In the genomic region with DNA sequence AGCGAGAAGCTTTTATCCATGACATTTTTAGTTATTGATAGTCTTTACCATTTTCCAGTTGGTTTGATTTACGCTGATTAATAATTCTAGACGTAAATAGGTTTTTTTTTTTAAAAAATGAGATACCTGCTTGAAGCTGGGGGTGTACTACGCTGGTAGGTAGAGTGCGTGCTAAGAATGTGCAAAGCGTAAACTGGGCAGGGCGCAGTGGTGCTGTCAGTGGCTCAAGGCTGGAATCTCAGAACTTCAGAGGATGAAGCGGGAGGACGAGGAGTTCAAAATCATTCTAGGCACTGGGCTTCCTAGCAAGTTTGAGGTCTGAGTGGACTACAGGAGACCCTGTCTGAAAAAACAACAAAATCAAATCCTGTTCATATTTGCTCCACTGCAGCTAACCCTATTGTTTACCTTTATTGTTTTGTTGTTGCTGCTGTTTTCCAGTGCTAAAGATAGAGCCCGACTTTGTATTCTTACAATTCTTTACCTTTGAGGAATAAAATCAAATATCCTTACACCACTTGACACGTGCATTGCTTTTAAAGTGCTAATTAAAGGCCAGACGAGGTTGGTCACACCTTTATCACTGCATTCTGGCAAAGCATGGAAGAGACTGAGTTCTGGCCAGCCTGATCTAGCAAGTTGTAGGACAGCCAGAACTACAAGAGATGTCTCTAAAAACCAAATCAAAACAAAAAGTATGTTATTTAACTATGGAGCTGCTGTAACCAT, we compare ENCODE assay signal across 8 mouse cellular contexts. TPM values are rescaled to one million over a fixed set of nuclear protein-coding genes. Genes with fewer than 3 reads are reported as not detected.
DNase-seq lines count a peak whose midpoint lies in the region; ATAC-seq and TF ChIP-seq lines count a peak whose summit lies in the region.

No protein-coding gene starts in this region.

- peak overlapping the region; percentile 93 for H3K4me3 ChIP-seq in ES-Bruce4 (ENCODE audit: low read depth, low read length)
- H3K4me3 ChIP-seq in embryonic facial prominence, embryonic 14.5 days (ENCODE audit: low read depth, low read length): peak overlapping the region; percentile 65
- peak overlapping the region; percentile 69 for H3K4me3 ChIP-seq in intestine, postnatal 0 days (ENCODE audit: low read depth, low read length)
- H3K4me3 ChIP-seq in liver, postnatal 0 days (ENCODE audit: low read depth, low read length): peak overlapping the region; percentile 87
- peak overlapping the region; percentile 55 for H3K4me3 ChIP-seq in stomach, embryonic 14.5 days (ENCODE audit: low read depth, low read length)

- peak overlapping the region; percentile 93 for H3K9ac ChIP-seq in ES-Bruce4 (ENCODE audit: low read depth, poor library complexity, severe bottlenecking)
- peak overlapping the region; percentile 50 for H3K9ac ChIP-seq in embryonic facial prominence, embryonic 14.5 days (ENCODE audit: low read depth, low read length)
- peak overlapping the region; percentile 84; the same call in 1 of the 2 replicates for H3K9ac ChIP-seq in intestine, postnatal 0 days (ENCODE audit: low read depth, low read length)
- H3K9ac ChIP-seq in liver, postnatal 0 days (replicated peaks): 0 out of 2 replicates have a peak overlapping the region, but pooled peaks have one; percentile 1
- H3K9ac ChIP-seq in stomach, embryonic 14.5 days (replicated peaks; ENCODE audit: low read depth, low read length): peak overlapping the region; percentile 4; the same call in 1 of the 2 replicates

- no peak overlapping the region for H3K27ac ChIP-seq in ES-Bruce4 (ENCODE audit: insufficient read depth, low read length)
- H3K27ac ChIP-seq in embryonic facial prominence, embryonic 14.5 days (replicated peaks; ENCODE audit: low read depth, low read length): peak overlapping the region; percentile 41
- H3K27ac ChIP-seq in intestine, postnatal 0 days (ENCODE audit: low read depth, low read length): no peak overlapping the region
- no peak overlapping the region for H3K27ac ChIP-seq in liver, postnatal 0 days (ENCODE audit: low read depth)
- no peak overlapping the region for H3K27ac ChIP-seq in stomach, embryonic 14.5 days (ENCODE audit: low read length)

- no peak for TF ChIP-seq CTCF in ES-Bruce4 (IDR thresholded peaks at IDR 0.05; ENCODE audit: low read depth, low read length)
- TF ChIP-seq CTCF in intestine, postnatal 0 days (IDR thresholded peaks at IDR 0.05; ENCODE audit: low read depth): no peak
- TF ChIP-seq CTCF in liver, postnatal 0 days (IDR thresholded peaks at IDR 0.05; ENCODE audit: low read depth): no peak

- no peaks in the 10 kb centered on the region for H3K4me1 ChIP-seq in ES-Bruce4 (ENCODE audit: control insufficient read depth, insufficient read depth, low read length)
- H3K4me1 ChIP-seq in embryonic facial prominence, embryonic 14.5 days (ENCODE audit: control insufficient read depth, insufficient read depth, low read length): peaks cover 18% of the 10 kb centered on the region
- H3K4me1 ChIP-seq in intestine, postnatal 0 days (replicated peaks; ENCODE audit: control insufficient read depth, insufficient read depth, low read length): 0 out of 2 replicates have a peak, but pooled peaks cover 7% of the 10 kb centered on the region
- H3K4me1 ChIP-seq in liver, postnatal 0 days (ENCODE audit: insufficient read depth): peaks cover 15% of the 10 kb centered on the region
- H3K4me1 ChIP-seq in stomach, embryonic 14.5 days (ENCODE audit: control insufficient read depth, insufficient read depth, low read length): peaks cover 11% of the 10 kb centered on the region; the same call in 1 of the 2 replicates

- H3K36me3 ChIP-seq in ES-Bruce4 (ENCODE audit: control insufficient read depth, insufficient read depth, low read length, poor library complexity, severe bottlenecking): peaks cover 37% of the 10 kb centered on the region
- peaks cover 37% of the 10 kb centered on the region for H3K36me3 ChIP-seq in embryonic facial prominence, embryonic 14.5 days (ENCODE audit: control insufficient read depth, insufficient read depth, low read length)
- H3K36me3 ChIP-seq in intestine, postnatal 0 days (ENCODE audit: control insufficient read depth, insufficient read depth): peaks cover 18% of the 10 kb centered on the region
- peaks cover 24% of the 10 kb centered on the region for H3K36me3 ChIP-seq in liver, postnatal 0 days (replicated peaks; ENCODE audit: insufficient read depth, low read length)
- peaks cover 30% of the 10 kb centered on the region for H3K36me3 ChIP-seq in stomach, embryonic 14.5 days (ENCODE audit: control insufficient read depth, insufficient read depth, low read length)

- DNase-seq in cerebellum, adult 18-20 months: peak; percentile 30 to 46
- DNase-seq in cerebellum, adult 9-10 months: no peak
- no peak for DNase-seq in embryonic facial prominence, embryonic 14.5 days (ENCODE audit: low spot score)
- DNase-seq in liver, postnatal 0 days: no peak
- no peak for DNase-seq in Muller cell, postnatal 12 days (ENCODE audit: inconsistent ontology term)

- TF ChIP-seq POLR2A in ES-Bruce4 (IDR thresholded peaks at IDR 0.05; ENCODE audit: insufficient read depth, low read length): no peak

- WGBS in embryonic facial prominence, embryonic 14.5 days: 13% methylated on average over 12 of the region's 12 CpGs
- 12% methylated on average over 12 of the region's 12 CpGs for WGBS in intestine, postnatal 0 days
- 18% methylated on average over 12 of the region's 12 CpGs for WGBS in liver, postnatal 0 days (ENCODE audit: insufficient replicate concordance)
- 15% methylated on average over 12 of the region's 12 CpGs for WGBS in stomach, embryonic 14.5 days

- H3K9me3 ChIP-seq in ES-Bruce4 (replicated peaks; ENCODE audit: control insufficient read depth, insufficient read depth, low read length, poor library complexity, severe bottlenecking): no peaks in the 10 kb centered on the region
- H3K9me3 ChIP-seq in embryonic facial prominence, embryonic 14.5 days (ENCODE audit: control insufficient read depth, low read length): no peaks in the 10 kb centered on the region
- H3K9me3 ChIP-seq in intestine, postnatal 0 days (ENCODE audit: control insufficient read depth): no peaks in the 10 kb centered on the region
- no peaks in the 10 kb centered on the region for H3K9me3 ChIP-seq in liver, postnatal 0 days (ENCODE audit: low read length)
- H3K9me3 ChIP-seq in stomach, embryonic 14.5 days (ENCODE audit: control insufficient read depth, low read depth, low read length): no peaks in the 10 kb centered on the region

- TF ChIP-seq EP300 in ES-Bruce4 (IDR thresholded peaks at IDR 0.05; ENCODE audit: insufficient read depth, low read depth, low read length): no peak
- TF ChIP-seq EP300 in liver, postnatal 0 days (IDR thresholded peaks at IDR 0.05; ENCODE audit: low read depth): no peak

- ATAC-seq in embryonic facial prominence, embryonic 14.5 days (ENCODE audit: low read depth): 0 out of 2 replicates have a peak, but pooled peaks have one; percentile 28
- 0 out of 2 replicates have a peak, but pooled peaks have one; percentile 26 for ATAC-seq in intestine, postnatal 0 days
- no peak for ATAC-seq in liver, postnatal 0 days
- ATAC-seq in stomach, embryonic 14.5 days (ENCODE audit: insufficient number of reproducible peaks, insufficient read depth, low FRiP score, low read depth): no peak

- no peaks in the 10 kb centered on the region for H3K27me3 ChIP-seq in ES-Bruce4 (ENCODE audit: control insufficient read depth, insufficient read depth, low read length, poor library complexity, severe bottlenecking)
- no peaks in the 10 kb centered on the region for H3K27me3 ChIP-seq in embryonic facial prominence, embryonic 14.5 days (replicated peaks; ENCODE audit: control insufficient read depth, insufficient read depth, low read length)
- H3K27me3 ChIP-seq in intestine, postnatal 0 days (replicated peaks; ENCODE audit: control insufficient read depth, insufficient read depth, low read length): no peaks in the 10 kb centered on the region
- H3K27me3 ChIP-seq in liver, postnatal 0 days (ENCODE audit: insufficient read depth, low read length): no peaks in the 10 kb centered on the region
- H3K27me3 ChIP-seq in stomach, embryonic 14.5 days (ENCODE audit: control insufficient read depth, insufficient read depth, low read length): no peaks in the 10 kb centered on the region

- H3K4me2 ChIP-seq in embryonic facial prominence, embryonic 14.5 days (ENCODE audit: low read depth, low read length): peak overlapping the region; percentile 70
- H3K4me2 ChIP-seq in intestine, postnatal 0 days (replicated peaks; ENCODE audit: low read depth): peak overlapping the region; percentile 65
- peak overlapping the region; percentile 91 for H3K4me2 ChIP-seq in liver, postnatal 0 days (ENCODE audit: low read depth, low read length)
- peak overlapping the region; percentile 65 for H3K4me2 ChIP-seq in stomach, embryonic 14.5 days (replicated peaks; ENCODE audit: low read depth, low read length)

RNA-seq across cellular contexts. Expression of gene Rab13, which starts 0.6 kb away (rescaled TPM):
- polyA plus RNA-seq in ES-Bruce4 (2011; ENCODE audit: insufficient read depth, insufficient read length, low read depth, missing spikeins): 8.0 and 12.4 TPM in 2 replicates
- polyA plus RNA-seq in embryonic facial prominence, embryonic 14.5 days (2014; fragmentation: Nextera tagmentation; extraction: Ambion mirVana): 18.1 and 19.8 TPM in 2 replicates
- polyA plus RNA-seq in intestine, postnatal 0 days (2015; fragmentation: Nextera tagmentation; extraction: Ambion mirVana): 22.7 and 23.1 TPM in 2 replicates
- 4.9 and 6.1 TPM in 2 replicates for polyA plus RNA-seq in liver, postnatal 0 days (2015; fragmentation: Nextera tagmentation; extraction: Ambion mirVana)
- 17.7 and 18.1 TPM in 2 replicates for polyA plus RNA-seq in stomach, embryonic 14.5 days (2014; fragmentation: Nextera tagmentation; extraction: Ambion mirVana)

RNA-seq across cellular contexts. Expression of gene Rps27, which starts 0.7 kb away (rescaled TPM):
- 28.1 and 44.0 TPM in 2 replicates for polyA plus RNA-seq in ES-Bruce4 (2011; ENCODE audit: insufficient read depth, insufficient read length, low read depth, missing spikeins)
- polyA plus RNA-seq in embryonic facial prominence, embryonic 14.5 days (2014; fragmentation: Nextera tagmentation; extraction: Ambion mirVana): 2,089 and 2,268 TPM in 2 replicates
- polyA plus RNA-seq in intestine, postnatal 0 days (2015; fragmentation: Nextera tagmentation; extraction: Ambion mirVana): 1,181 and 1,228 TPM in 2 replicates
- polyA plus RNA-seq in liver, postnatal 0 days (2015; fragmentation: Nextera tagmentation; extraction: Ambion mirVana): 821 and 885 TPM in 2 replicates
- 2,110 and 2,351 TPM in 2 replicates for polyA plus RNA-seq in stomach, embryonic 14.5 days (2014; fragmentation: Nextera tagmentation; extraction: Ambion mirVana)

RNA-seq across cellular contexts. Expression of gene Jtb, which starts 17.3 kb away (rescaled TPM):
- polyA plus RNA-seq in ES-Bruce4 (2011; ENCODE audit: insufficient read depth, insufficient read length, low read depth, missing spikeins): 23.7 and 24.5 TPM in 2 replicates
- polyA plus RNA-seq in embryonic facial prominence, embryonic 14.5 days (2014; fragmentation: Nextera tagmentation; extraction: Ambion mirVana): 112 and 114 TPM in 2 replicates
- polyA plus RNA-seq in intestine, postnatal 0 days (2015; fragmentation: Nextera tagmentation; extraction: Ambion mirVana): 169 and 172 TPM in 2 replicates
- 68.7 and 74.3 TPM in 2 replicates for polyA plus RNA-seq in liver, postnatal 0 days (2015; fragmentation: Nextera tagmentation; extraction: Ambion mirVana)
- 112 and 116 TPM in 2 replicates for polyA plus RNA-seq in stomach, embryonic 14.5 days (2014; fragmentation: Nextera tagmentation; extraction: Ambion mirVana)

RNA-seq across cellular contexts. Expression of gene Creb3l4, which starts 29.2 kb away (rescaled TPM):
- 3.7 and 4.6 TPM in 2 replicates for polyA plus RNA-seq in ES-Bruce4 (2011; ENCODE audit: insufficient read depth, insufficient read length, low read depth, missing spikeins)
- 5.2 and 6.1 TPM in 2 replicates for polyA plus RNA-seq in embryonic facial prominence, embryonic 14.5 days (2014; fragmentation: Nextera tagmentation; extraction: Ambion mirVana)
- 7.5 and 8.6 TPM in 2 replicates for polyA plus RNA-seq in intestine, postnatal 0 days (2015; fragmentation: Nextera tagmentation; extraction: Ambion mirVana)
- 0.15 and 0.41 TPM in 2 replicates for polyA plus RNA-seq in liver, postnatal 0 days (2015; fragmentation: Nextera tagmentation; extraction: Ambion mirVana)
- polyA plus RNA-seq in stomach, embryonic 14.5 days (2014; fragmentation: Nextera tagmentation; extraction: Ambion mirVana): 20.6 and 21.4 TPM in 2 replicates

RNA-seq across cellular contexts. Expression of gene Slc39a1, which starts 33.9 kb away (rescaled TPM):
- 60.5 and 62.4 TPM in 2 replicates for polyA plus RNA-seq in ES-Bruce4 (2011; ENCODE audit: insufficient read depth, insufficient read length, low read depth, missing spikeins)
- polyA plus RNA-seq in embryonic facial prominence, embryonic 14.5 days (2014; fragmentation: Nextera tagmentation; extraction: Ambion mirVana): 88.1 and 90.9 TPM in 2 replicates
- polyA plus RNA-seq in intestine, postnatal 0 days (2015; fragmentation: Nextera tagmentation; extraction: Ambion mirVana): 153 and 158 TPM in 2 replicates
- polyA plus RNA-seq in liver, postnatal 0 days (2015; fragmentation: Nextera tagmentation; extraction: Ambion mirVana): 41.7 and 54.0 TPM in 2 replicates
- 114 and 119 TPM in 2 replicates for polyA plus RNA-seq in stomach, embryonic 14.5 days (2014; fragmentation: Nextera tagmentation; extraction: Ambion mirVana)

Comparison
In these comparisons a context has a peak if more than half of its experiments do, and no peak if none do; other contexts are left out.
1. DNase-seq: peak in cerebellum, adult 18-20 months (2 of 2); none in cerebellum, adult 9-10 months (single experiment), embryonic facial prominence, embryonic 14.5 days (single experiment), liver, postnatal 0 days (single experiment) and Muller cell, postnatal 12 days (single experiment).
2. H3K9ac ChIP-seq: peak in every context shown above with its lines; median percentile 93 in ES-Bruce4; 84 in intestine, postnatal 0 days; 50 in embryonic facial prominence, embryonic 14.5 days; 4 in stomach, embryonic 14.5 days; 1 in liver, postnatal 0 days.
3. ATAC-seq: peak in embryonic facial prominence, embryonic 14.5 days (single experiment) and intestine, postnatal 0 days (single experiment); none in liver, postnatal 0 days (single experiment) and stomach, embryonic 14.5 days (single experiment).
4. RNA of gene Rps27, which starts 0.7 kb away (polyA plus RNA-seq): 2,110 to 2,351 TPM in stomach, embryonic 14.5 days, 2,089 to 2,268 TPM in embryonic facial prominence, embryonic 14.5 days, 1,181 to 1,228 TPM in intestine, postnatal 0 days and 821 to 885 TPM in liver, postnatal 0 days; 28.1 to 44.0 TPM in ES-Bruce4; every median in the first group is over 10 times any median in the second.
5. Peak in every context shown above with its lines, with median percentiles within 50 percentile points of each other: H3K4me3 ChIP-seq and H3K4me2 ChIP-seq.